11 mouse cellular contexts compared by ENCODE assay signal in the genomic region with DNA sequence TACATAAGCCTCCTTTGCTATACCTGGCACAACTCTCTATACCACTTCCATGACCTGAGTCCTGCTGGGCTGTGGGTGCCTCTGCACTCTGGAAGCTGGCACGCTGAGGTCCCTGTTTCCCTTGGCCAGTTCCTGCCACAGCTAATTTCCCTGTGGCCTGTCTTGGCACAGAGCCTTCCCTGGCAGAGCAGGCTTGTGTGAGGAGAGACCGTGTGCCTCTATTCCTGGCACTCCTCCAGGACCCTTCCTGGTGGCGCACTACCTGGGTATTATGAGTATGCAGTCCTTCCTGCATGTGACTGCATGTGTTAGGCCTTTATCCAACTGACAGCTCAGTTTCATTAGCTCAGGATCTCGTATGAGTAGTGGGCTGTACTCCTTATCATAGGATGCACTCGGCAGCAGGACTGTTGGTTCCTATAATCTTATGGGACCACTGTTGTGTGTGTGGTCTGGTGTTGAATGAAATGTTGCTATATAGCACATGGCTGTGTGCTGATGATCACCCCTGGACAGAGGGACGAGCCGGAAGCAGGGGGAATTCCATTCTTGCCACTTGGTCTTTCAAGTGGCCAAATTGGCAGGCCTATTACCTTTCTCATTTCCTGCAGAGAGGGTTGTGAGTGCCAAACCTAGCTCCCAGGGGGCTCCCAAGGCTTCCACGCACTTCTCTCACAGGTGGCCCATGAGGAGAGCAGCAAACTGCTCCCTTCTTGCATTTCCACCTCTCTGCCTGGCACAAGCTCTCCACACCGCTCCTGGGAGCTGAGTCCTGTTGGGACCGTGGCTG. TPM values are rescaled to one million over a fixed set of nuclear protein-coding genes. Genes with fewer than 3 reads are reported as not detected.
DNase-seq lines count a peak whose midpoint lies in the region; ATAC-seq lines count a peak whose summit lies in the region.
"Had no signal": no experiment of that assay in that cellular context is flagged by ENCODE, and none has a peak within 500 bp of the region (broad histone marks: within the 10 kb centered on the region; RNA-seq: fewer than 3 reads in every experiment).

No protein-coding gene starts in this region.

- H3K36me3 ChIP-seq in forebrain, embryonic 16.5 days (ENCODE audit: control insufficient read depth, insufficient read depth) = no peaks in the 10 kb centered on the region
- H3K36me3 ChIP-seq in forebrain, embryonic 10.5 days (replicated peaks) = no peaks in the 10 kb centered on the region
- H3K36me3 ChIP-seq in midbrain, embryonic 14.5 days (ENCODE audit: control insufficient read depth, insufficient read depth, low read length) = no peaks in the 10 kb centered on the region
- no peaks in the 10 kb centered on the region for H3K36me3 ChIP-seq in midbrain, embryonic 13.5 days
- H3K36me3 ChIP-seq in stomach, embryonic 15.5 days = no peaks in the 10 kb centered on the region

- 40% methylated on average over 10 of the region's 10 CpGs for WGBS in forebrain, embryonic 16.5 days
- 92% methylated on average over 10 of the region's 10 CpGs for WGBS in forebrain, embryonic 10.5 days
- 76% methylated on average over 10 of the region's 10 CpGs for whole genome bisulfite sequencing in midbrain, embryonic 14.5 days
- WGBS in midbrain, embryonic 13.5 days = 82% methylated on average over 10 of the region's 10 CpGs
- WGBS in stomach, embryonic 15.5 days = 68% methylated on average over 10 of the region's 10 CpGs

- no peak for DNase-seq in forebrain, embryonic 10.5 days (ENCODE audit: extremely low spot score, low spot score)
- peak; percentile 45 for DNase-seq in midbrain, embryonic 14.5 days
- no peak for DNase-seq in thymus, postnatal 14 days
- no peak for DNase-seq in spleen, postnatal 10 days (ENCODE audit: low spot score in 2 of 2)
- DNase-seq: spleen, adult 18-20 months had no signal

- no peak overlapping the region for H3K4me3 ChIP-seq in forebrain, embryonic 16.5 days (replicated peaks; ENCODE audit: low read length)
- H3K4me3 ChIP-seq in forebrain, embryonic 10.5 days = no peak overlapping the region
- no peak overlapping the region for H3K4me3 ChIP-seq in midbrain, embryonic 14.5 days (replicated peaks; ENCODE audit: low read depth, low read length)
- H3K4me3 ChIP-seq in midbrain, embryonic 13.5 days (replicated peaks) = no peak overlapping the region
- H3K4me3 ChIP-seq in stomach, embryonic 15.5 days (replicated peaks) = no peak overlapping the region

- H3K4me1 ChIP-seq in forebrain, embryonic 16.5 days (replicated peaks; ENCODE audit: control insufficient read depth, insufficient read depth, low read length) = peaks cover 16% of the 10 kb centered on the region
- H3K4me1 ChIP-seq in forebrain, embryonic 10.5 days = peaks cover 16% of the 10 kb centered on the region
- H3K4me1 ChIP-seq in midbrain, embryonic 14.5 days (ENCODE audit: control insufficient read depth, insufficient read depth, low read length) = 0 out of 2 replicates have a peak, but pooled peaks cover 3% of the 10 kb centered on the region
- peaks cover 7% of the 10 kb centered on the region; the same call in 1 of the 2 replicates for H3K4me1 ChIP-seq in midbrain, embryonic 13.5 days (replicated peaks)
- H3K4me1 ChIP-seq in stomach, embryonic 15.5 days = no peaks in the 10 kb centered on the region

- peaks cover 3% of the 10 kb centered on the region; the same call in 1 of the 2 replicates for H3K27me3 ChIP-seq in forebrain, embryonic 16.5 days (replicated peaks; ENCODE audit: control insufficient read depth, insufficient read depth, low read length)
- peaks cover 44% of the 10 kb centered on the region for H3K27me3 ChIP-seq in forebrain, embryonic 10.5 days (ENCODE audit: poor library complexity, severe bottlenecking)
- no peaks in the 10 kb centered on the region for H3K27me3 ChIP-seq in midbrain, embryonic 14.5 days (ENCODE audit: control insufficient read depth, insufficient read depth, low read length)
- H3K27me3 ChIP-seq in midbrain, embryonic 13.5 days = peaks cover 24% of the 10 kb centered on the region
- no peaks in the 10 kb centered on the region; the same call in 1 of the 2 replicates for H3K27me3 ChIP-seq in stomach, embryonic 15.5 days (replicated peaks)

- no peak overlapping the region for H3K9ac ChIP-seq in forebrain, embryonic 16.5 days (replicated peaks; ENCODE audit: low read depth, low read length)
- no peak overlapping the region for H3K9ac ChIP-seq in midbrain, embryonic 14.5 days (replicated peaks; ENCODE audit: low read length)
- no peak overlapping the region for H3K9ac ChIP-seq in midbrain, embryonic 13.5 days (replicated peaks)
- H3K9ac ChIP-seq in stomach, embryonic 15.5 days = no peak overlapping the region
- H3K9ac ChIP-seq: liver, embryonic 14.5 days had no signal

- ATAC-seq in forebrain, embryonic 16.5 days = 0 out of 2 replicates have a peak, but pooled peaks have one; percentile 3
- no peak for ATAC-seq in midbrain, embryonic 14.5 days (ENCODE audit: low FRiP score, low TSS enrichment)
- no peak for ATAC-seq in midbrain, embryonic 13.5 days
- peak; percentile 52 for ATAC-seq in common myeloid progenitor, adult 5-6 weeks (replicated peaks; ENCODE audit: low read depth, poor library complexity, severe bottlenecking)
- peak; percentile 21; the same call in 1 of the 2 replicates for ATAC-seq in stomach, embryonic 15.5 days (ENCODE audit: insufficient read depth, low FRiP score, low read depth)

- H3K4me2 ChIP-seq in forebrain, embryonic 16.5 days (ENCODE audit: low read length) = no peak overlapping the region
- H3K4me2 ChIP-seq in midbrain, embryonic 14.5 days (ENCODE audit: low read length) = no peak overlapping the region
- H3K4me2 ChIP-seq in midbrain, embryonic 13.5 days (replicated peaks) = no peak overlapping the region
- no peak overlapping the region for H3K4me2 ChIP-seq in stomach, embryonic 15.5 days

- no peaks in the 10 kb centered on the region for H3K9me3 ChIP-seq in forebrain, embryonic 16.5 days (ENCODE audit: control insufficient read depth, low read length)
- H3K9me3 ChIP-seq in forebrain, embryonic 10.5 days = no peaks in the 10 kb centered on the region
- no peaks in the 10 kb centered on the region for H3K9me3 ChIP-seq in midbrain, embryonic 14.5 days (ENCODE audit: control insufficient read depth, low read length)
- H3K9me3 ChIP-seq in midbrain, embryonic 13.5 days = no peaks in the 10 kb centered on the region
- H3K9me3 ChIP-seq in stomach, embryonic 15.5 days = no peaks in the 10 kb centered on the region

- H3K27ac ChIP-seq in forebrain, embryonic 16.5 days (ENCODE audit: low read length) = no peak overlapping the region
- no peak overlapping the region for H3K27ac ChIP-seq in forebrain, embryonic 10.5 days
- H3K27ac ChIP-seq in midbrain, embryonic 14.5 days (replicated peaks; ENCODE audit: low read depth, low read length) = no peak overlapping the region
- no peak overlapping the region for H3K27ac ChIP-seq in midbrain, embryonic 13.5 days
- no peak overlapping the region for H3K27ac ChIP-seq in stomach, embryonic 15.5 days
- H3K27ac ChIP-seq: liver, embryonic 14.5 days had no signal

RNA-seq across cellular contexts. Expression of gene Olfr545, which starts 17.1 kb away (rescaled TPM):
- 0.17 TPM in 1 of 2 replicates, not detected in the other for polyA plus RNA-seq in forebrain, embryonic 16.5 days (2015; fragmentation: Nextera tagmentation; extraction: Ambion mirVana)
- polyA plus RNA-seq in forebrain, embryonic 10.5 days (2016; fragmentation: Nextera tagmentation; extraction: Ambion mirVana) = 0.05 and 0.17 TPM in 2 replicates
- polyA plus RNA-seq in midbrain, embryonic 14.5 days (2014; fragmentation: Nextera tagmentation; extraction: Ambion mirVana) = 0.20 TPM in 1 of 2 replicates, not detected in the other
- polyA plus RNA-seq in midbrain, embryonic 13.5 days (2015; fragmentation: Nextera tagmentation; extraction: Ambion mirVana) = 0.30 and 0.41 TPM in 2 replicates
- not detected in 2 replicates for total RNA-seq in common myeloid progenitor, adult 5-6 weeks (2017)
- polyA plus RNA-seq in stomach, embryonic 15.5 days (2015; fragmentation: Nextera tagmentation; extraction: Ambion mirVana) = not detected in 2 replicates
- polyA plus RNA-seq: liver, embryonic 14.5 days had no signal

RNA-seq across cellular contexts. Expression of gene Olfr547, which starts 18.1 kb away (rescaled TPM):
- polyA plus RNA-seq in forebrain, embryonic 16.5 days (2015; fragmentation: Nextera tagmentation; extraction: Ambion mirVana) = not detected in 2 replicates
- polyA plus RNA-seq in forebrain, embryonic 10.5 days (2016; fragmentation: Nextera tagmentation; extraction: Ambion mirVana) = not detected in 2 replicates
- not detected in 2 replicates for polyA plus RNA-seq in midbrain, embryonic 14.5 days (2014; fragmentation: Nextera tagmentation; extraction: Ambion mirVana)
- not detected in 2 replicates for polyA plus RNA-seq in midbrain, embryonic 13.5 days (2015; fragmentation: Nextera tagmentation; extraction: Ambion mirVana)
- total RNA-seq in common myeloid progenitor, adult 5-6 weeks (2017) = not detected in 2 replicates
- not detected in 2 replicates for polyA plus RNA-seq in stomach, embryonic 15.5 days (2015; fragmentation: Nextera tagmentation; extraction: Ambion mirVana)
- polyA plus RNA-seq: intestine, embryonic 14.5 days; liver, embryonic 14.5 days had no signal

RNA-seq across cellular contexts. Expression of gene Olfr548-ps1, which starts 24.2 kb away (rescaled TPM):
- not detected in 2 replicates for polyA plus RNA-seq in forebrain, embryonic 16.5 days (2015; fragmentation: Nextera tagmentation; extraction: Ambion mirVana)
- not detected in 2 replicates for polyA plus RNA-seq in forebrain, embryonic 10.5 days (2016; fragmentation: Nextera tagmentation; extraction: Ambion mirVana)
- polyA plus RNA-seq in midbrain, embryonic 14.5 days (2014; fragmentation: Nextera tagmentation; extraction: Ambion mirVana) = not detected in 2 replicates
- polyA plus RNA-seq in midbrain, embryonic 13.5 days (2015; fragmentation: Nextera tagmentation; extraction: Ambion mirVana) = not detected in 2 replicates
- total RNA-seq in common myeloid progenitor, adult 5-6 weeks (2017) = not detected in 2 replicates
- not detected in 2 replicates for polyA plus RNA-seq in stomach, embryonic 15.5 days (2015; fragmentation: Nextera tagmentation; extraction: Ambion mirVana)
- polyA plus RNA-seq: intestine, embryonic 14.5 days; liver, embryonic 14.5 days had no signal

RNA-seq across cellular contexts. Expression of gene Olfr544, which starts 28.3 kb away (rescaled TPM):
- 0.10 TPM in 2 replicates for polyA plus RNA-seq in forebrain, embryonic 16.5 days (2015; fragmentation: Nextera tagmentation; extraction: Ambion mirVana)
- polyA plus RNA-seq in forebrain, embryonic 10.5 days (2016; fragmentation: Nextera tagmentation; extraction: Ambion mirVana) = 0.06 and 0.14 TPM in 2 replicates
- polyA plus RNA-seq in midbrain, embryonic 14.5 days (2014; fragmentation: Nextera tagmentation; extraction: Ambion mirVana) = 0.14 and 0.22 TPM in 2 replicates
- 0.16 and 0.19 TPM in 2 replicates for polyA plus RNA-seq in midbrain, embryonic 13.5 days (2015; fragmentation: Nextera tagmentation; extraction: Ambion mirVana)
- not detected in 2 replicates for total RNA-seq in common myeloid progenitor, adult 5-6 weeks (2017)
- 0.04 TPM in 2 replicates for polyA plus RNA-seq in stomach, embryonic 15.5 days (2015; fragmentation: Nextera tagmentation; extraction: Ambion mirVana)

RNA-seq across cellular contexts. Expression of gene Olfr549, which starts 33.2 kb away (rescaled TPM):
- polyA plus RNA-seq in forebrain, embryonic 16.5 days (2015; fragmentation: Nextera tagmentation; extraction: Ambion mirVana) = not detected in 2 replicates
- polyA plus RNA-seq in forebrain, embryonic 10.5 days (2016; fragmentation: Nextera tagmentation; extraction: Ambion mirVana) = not detected in 2 replicates
- not detected in 2 replicates for polyA plus RNA-seq in midbrain, embryonic 14.5 days (2014; fragmentation: Nextera tagmentation; extraction: Ambion mirVana)
- polyA plus RNA-seq in midbrain, embryonic 13.5 days (2015; fragmentation: Nextera tagmentation; extraction: Ambion mirVana) = not detected in 2 replicates
- total RNA-seq in common myeloid progenitor, adult 5-6 weeks (2017) = not detected in 2 replicates
- not detected in 2 replicates for polyA plus RNA-seq in stomach, embryonic 15.5 days (2015; fragmentation: Nextera tagmentation; extraction: Ambion mirVana)
- polyA plus RNA-seq: intestine, embryonic 14.5 days; liver, embryonic 14.5 days had no signal

Comparison
In these comparisons a context has a peak if more than half of its experiments do, and no peak if none do; other contexts are left out.
1. ATAC-seq: peak in forebrain, embryonic 16.5 days (single experiment), common myeloid progenitor, adult 5-6 weeks (single experiment) and stomach, embryonic 15.5 days (single experiment); none in midbrain, embryonic 14.5 days (single experiment) and midbrain, embryonic 13.5 days (single experiment).